Mouse (Mus musculus) lung, postnatal 36 days (tissue): ENCODE data around the gene Gm38394.
A peak's percentile ranks its signal among the peaks of the same experiment; 100 is the strongest.
"Not testable (repeated sequence)": the region's sequence is repeated elsewhere in the genome, so short reads cannot be mapped to it uniquely, and the experiment has no call there.

Experiments
- DNase-seq: peaks from one replicate; pipeline ENCODE4 v3.0.0; 2022; ENCODE audit warnings: mixed read lengths

Gm38394 gene

DNA sequence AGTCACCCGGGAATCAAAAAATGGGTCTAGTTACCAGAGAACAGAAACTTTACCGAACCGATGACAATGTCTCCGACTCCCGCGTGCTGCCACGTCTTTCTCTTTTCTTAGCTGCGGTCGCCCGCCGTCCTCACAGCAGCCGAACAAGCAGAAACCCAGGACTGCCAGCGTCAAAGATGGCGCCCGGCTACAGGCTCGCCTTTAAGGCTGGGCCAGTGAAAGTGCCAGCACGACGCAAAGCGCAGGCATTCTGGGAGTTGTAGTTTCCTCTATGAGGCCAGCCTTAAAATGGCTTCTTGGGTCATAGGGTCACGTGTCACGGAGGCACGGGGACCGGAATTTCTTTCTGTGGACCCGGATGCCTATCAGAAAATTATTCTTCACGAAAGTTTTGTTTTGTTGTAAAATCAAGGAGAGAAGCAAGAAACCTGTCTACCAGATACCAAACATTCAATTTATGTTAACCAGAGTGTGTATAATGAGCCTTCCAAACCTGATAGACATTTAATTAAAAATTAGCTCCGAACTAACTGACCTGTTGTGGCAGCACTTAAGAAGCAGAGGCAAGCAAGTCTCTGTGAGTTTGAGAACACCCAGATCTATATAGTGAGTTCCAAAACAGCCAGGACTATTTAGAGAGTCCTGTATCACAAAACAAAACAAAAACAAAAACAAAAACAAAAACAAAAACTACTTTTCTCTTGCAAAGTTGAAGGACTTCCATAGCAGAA, at the start of gene Gm38394:
Gene Gm38394, minus strand, starts transcription at position 116 of the 731 bp plus-strand sequence.
- DNase-seq, result peak; percentile 98

DNA sequence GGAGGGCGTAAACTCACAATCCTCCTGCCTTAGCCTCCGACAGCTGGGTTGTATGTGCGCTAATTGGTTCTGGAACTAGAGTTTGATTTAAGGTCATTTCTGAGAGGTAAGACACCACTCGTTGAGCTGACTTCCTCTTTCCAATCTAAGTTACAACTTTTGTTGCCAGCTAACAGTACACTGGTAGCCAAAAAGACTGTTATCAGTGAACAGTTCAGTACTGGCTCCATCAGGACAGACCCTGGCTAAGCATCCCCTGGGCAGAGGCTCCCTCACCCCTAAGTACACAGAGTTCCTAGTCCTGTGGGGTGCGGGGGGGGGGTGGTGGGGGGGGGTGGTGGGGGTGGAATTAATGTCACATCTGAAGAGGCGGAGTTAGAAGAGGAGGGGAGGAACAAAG, 49.8 kb upstream of the Gm38394 start:
- no peak for DNase-seq

DNA sequence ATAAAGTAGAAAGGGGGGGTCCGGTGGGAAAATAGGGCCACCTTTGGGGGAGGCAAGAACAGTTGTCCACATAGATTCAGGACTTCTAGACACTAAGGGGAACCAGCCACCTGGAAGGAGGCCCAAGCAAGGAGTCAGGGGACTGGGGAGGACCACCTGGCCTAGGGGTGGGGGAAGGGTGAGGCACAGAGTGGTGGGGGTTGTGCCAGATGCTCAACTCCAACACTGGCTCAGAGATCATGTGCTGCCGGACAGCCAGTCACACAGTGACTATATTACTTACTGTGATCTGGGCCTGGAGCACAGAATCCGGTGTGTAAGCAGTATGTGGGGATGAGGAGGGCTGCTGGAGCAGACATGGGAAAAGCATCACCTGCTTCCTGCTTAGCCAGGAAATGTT, 48.2 kb upstream of the Gm38394 start:
- no peak for DNase-seq

DNA sequence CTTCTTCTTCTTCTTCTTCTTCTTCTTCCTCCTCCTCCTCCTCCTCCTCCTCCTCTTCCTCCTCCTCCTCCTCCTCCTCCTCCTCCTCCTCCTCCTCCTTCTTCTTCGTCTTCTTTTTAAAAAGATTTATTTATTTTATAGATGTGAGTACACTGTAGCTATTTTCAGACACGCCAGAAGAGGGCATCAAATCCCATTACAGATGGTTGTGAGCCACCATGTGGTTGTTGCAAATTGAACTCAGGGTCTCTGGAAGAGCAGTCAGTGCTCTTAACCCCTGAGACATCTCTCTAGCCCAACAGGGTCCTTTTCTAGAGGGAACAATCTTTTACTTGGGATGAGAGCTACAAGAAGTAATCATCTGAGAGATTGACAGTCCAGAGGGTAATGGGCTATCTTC, 40.7 kb upstream of the Gm38394 start:
- DNase-seq, result peak; percentile 74

DNA sequence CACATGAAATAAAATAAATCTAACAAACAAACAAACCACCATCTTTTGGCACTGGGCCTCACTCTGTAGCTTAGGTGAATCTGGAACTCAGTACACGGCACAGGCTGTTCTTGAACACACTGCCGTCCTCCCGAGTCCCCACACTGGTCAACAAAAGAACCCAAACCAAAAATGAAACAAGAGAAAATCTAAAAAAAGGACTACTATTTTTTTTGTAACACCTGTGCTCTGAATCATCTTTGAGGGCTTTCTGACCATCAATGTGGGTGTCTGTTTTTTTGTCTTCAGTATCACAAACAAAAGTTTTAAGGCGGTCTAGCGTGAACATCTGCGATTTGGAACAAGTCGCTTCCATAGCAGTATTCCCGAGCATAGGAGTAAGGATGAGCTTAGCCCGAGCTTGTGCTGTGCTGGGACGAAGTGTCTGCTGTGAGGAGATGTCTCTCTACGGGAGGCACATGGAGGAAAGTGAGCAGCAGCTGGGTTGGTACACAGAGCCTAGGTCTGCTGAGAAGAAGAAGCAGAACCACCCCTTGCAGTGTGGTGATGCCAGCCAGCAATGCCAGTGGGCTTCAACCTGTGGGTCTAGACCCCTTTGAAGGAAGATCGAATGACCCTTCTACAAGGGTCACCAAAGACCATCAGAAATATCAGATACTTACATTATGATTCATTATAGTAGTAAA, 37.0 kb upstream of the Gm38394 start:
- no peak for DNase-seq

DNA sequence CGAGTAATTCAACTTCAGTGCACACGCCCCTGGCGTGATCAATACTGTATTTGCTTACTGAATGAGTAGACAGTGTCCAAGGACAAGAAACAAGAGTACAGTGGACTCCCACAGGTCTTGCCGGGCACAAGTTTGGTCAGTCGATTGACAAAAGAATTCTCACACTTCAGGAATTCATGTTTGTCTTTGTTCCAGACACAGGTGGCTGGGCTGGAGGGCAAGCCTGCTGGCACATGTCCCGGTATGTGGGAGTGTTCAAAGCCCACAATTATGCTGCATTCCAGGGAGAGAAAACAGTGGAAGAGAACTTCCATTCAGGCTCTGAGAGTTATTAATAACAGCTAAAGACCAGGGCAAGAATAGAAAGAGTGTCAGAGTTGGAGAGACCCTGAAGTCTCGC, 34.8 kb upstream of the Gm38394 start:
- peak; percentile 89 for DNase-seq

DNA sequence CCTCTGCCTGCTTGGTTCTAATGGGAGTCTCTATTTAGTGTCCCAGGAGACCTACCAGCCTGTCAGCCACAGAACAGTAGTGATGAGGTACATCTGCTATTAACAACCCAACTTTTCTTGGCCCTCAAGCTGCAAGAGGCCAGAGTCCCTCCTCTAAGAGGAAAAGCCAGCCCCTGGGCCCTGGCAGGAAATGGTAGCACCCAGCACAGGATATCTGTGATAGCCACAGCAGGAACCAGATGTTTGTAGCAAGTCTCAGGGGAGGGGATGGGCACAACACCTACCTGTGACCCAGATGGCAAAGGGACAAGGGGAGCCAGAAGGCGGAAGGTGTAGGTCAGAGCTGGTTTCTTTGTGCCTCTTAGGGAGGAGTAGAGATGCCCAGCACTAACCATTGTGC, 33.8 kb upstream of the Gm38394 start:
- peak; percentile 47 for DNase-seq

DNA sequence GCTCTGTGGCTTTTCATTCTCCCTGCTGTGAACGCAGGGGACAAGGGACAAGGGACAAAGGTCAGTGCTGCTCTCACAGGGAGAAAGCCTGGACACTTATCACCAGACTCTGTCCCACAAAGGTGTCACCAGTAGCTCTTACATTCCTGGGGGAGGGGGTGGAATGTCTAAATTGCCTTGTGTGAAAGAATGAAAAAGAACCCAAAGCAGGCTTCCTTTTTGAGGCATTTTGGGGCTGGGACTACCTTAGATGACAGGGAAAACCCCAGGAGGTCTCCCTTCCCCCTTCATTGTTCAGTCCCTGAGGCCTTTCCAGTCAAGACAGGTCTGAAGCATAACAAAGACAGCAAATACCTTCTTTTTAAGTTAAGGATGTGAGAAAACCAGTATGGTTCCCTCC, 33.2 kb upstream of the Gm38394 start:
- DNase-seq, result no peak

DNA sequence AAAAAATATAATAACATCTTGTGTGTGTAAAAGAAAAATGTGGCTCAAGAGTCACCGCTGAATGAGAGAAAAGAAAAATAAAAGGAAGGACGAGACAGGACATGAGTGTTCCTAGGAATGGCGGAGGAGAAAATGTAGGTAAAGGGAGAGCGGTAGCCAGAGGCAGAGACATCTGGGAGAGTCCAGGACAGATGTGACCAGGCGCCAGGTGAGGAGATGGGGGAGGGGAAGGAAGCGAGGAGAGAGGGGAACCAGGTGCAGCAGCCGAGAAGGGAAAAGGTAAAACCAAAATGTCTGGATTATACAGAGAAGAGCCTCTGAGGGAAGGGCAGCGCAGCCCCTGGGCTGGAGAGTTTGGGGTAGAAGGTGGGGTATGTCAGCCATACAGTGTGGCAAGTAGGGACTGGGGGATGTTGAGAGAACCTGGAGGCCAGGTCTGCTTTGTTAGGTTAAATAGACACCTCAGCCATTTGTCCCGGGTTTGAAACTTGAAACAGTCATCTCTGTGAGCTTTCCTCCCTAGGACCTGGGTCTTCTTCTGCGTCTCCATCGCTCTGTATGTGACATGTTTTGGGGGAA, 32.5 kb upstream of the Gm38394 start:
- no peak for DNase-seq

DNA sequence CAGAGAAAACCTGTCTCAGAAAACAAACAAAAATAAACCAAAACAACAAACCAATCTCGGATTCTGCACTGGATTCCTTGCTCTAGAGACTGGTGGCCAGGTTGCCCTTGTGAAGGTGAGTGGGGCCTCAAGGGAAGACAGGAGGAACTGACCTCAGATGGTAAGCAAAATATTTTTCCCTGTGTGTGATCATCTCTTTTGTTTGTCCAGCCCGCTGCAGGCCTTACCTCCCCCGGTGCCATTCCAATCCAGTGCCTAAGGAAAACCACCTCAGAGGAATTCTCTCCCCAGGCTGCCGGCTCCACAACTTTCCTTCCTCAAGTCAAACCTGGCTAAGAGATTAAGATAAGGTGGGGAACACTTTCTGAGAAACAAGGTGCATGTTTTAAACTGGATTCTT, 31.1 kb upstream of the Gm38394 start:
- DNase-seq, result no peak

DNA sequence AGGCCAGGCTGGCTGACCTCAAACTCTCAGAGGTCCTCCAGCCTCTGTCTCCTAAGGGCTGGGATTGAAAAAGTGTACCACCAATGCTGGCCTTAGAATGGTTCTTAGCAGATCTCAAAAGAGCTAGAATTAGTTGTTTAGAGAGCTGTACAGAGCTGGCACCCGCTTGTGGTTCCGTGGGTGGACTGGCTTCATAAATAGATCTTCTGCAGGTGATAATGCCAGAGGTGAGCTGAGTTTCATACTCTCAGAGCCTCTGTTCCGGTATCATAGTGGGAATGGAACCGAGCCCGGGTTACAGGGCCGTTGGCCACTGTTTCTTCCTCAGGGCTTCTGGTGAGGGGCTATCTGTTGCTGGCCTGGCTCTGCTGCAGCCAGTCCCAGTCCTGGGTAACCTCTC, 29.9 kb upstream of the Gm38394 start:
- DNase-seq, result no peak

DNA sequence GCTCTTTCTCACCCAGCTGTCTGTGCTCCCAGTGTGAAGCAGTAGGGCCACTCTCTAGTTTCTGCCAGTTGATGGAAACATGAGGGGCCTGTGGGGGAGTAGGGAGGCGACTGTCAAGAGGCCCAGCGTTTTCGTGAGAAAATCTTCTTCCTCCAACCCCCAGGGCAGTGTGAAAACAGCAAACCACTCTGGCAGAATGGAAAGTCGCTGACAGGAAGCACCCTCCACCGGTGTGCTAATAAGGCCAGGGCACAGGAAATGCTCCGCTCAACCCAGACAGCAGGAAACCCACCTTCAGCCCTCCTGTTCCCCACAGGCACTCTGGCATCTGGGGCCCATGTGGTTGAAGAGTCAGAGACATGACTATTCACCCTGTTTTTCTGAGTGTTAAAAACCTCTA, 28.8 kb upstream of the Gm38394 start, which contains the start of gene Lax1:
Gene Lax1, minus strand, starts transcription at position 212 of the 400 bp plus-strand sequence.
- DNase-seq, result peak; percentile 38

DNA sequence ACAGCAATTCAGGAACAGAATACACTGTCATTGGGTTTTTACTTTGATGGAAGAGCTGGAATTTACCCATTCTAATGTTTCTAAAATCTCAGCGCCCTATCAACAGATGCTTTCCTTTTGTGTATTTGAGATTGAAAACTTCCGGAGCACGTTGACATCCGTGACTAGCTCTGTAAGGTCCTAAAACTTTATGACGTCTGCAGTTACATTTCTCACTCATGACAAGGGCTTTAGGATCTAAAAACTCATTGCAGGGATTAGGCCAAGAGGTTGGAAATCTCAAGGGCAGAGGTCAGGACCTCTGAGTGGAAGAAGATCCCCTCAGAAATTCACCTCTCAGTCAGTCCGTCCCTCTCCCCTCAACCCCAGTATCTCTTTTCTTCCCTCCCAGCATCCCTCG, 27.2 kb upstream of the Gm38394 start:
- no peak for DNase-seq

DNA sequence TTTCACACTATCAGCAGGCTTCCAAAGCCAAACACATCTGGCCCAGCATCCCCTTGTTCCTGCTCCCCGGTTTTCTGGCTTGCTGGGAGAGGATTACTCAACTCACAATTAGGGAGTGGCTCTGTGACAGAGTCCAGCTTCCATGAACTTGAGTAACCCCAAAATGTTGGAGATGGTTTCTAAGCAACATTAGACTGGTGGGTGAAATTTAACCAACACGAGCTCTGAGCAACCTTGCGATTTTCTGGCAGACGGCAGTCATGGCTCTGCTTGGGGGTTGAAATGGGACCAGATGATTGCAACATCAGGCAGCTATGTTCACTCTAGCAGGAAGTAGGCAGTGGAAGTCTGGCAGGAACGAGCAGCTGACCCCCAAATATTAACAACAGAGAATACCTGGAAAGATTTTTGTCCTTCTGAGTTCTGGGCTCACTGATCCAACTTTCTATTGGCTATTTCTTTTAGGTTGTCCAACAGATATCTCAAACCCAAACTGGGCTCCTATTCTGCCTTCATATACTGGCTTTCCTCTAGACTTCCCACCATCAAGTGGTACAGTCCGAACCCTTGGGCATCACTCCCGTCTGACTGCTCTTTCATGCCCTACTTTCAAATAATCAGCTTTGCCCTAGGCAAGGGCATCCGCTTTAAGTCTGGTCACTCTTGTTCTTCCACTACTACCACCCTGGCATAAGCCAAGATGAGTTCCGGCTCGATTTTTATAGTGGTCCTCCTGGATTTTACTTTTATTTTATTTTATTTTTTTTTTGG, 24.8 kb upstream of the Gm38394 start:
- DNase-seq, result peak; percentile 84

DNA sequence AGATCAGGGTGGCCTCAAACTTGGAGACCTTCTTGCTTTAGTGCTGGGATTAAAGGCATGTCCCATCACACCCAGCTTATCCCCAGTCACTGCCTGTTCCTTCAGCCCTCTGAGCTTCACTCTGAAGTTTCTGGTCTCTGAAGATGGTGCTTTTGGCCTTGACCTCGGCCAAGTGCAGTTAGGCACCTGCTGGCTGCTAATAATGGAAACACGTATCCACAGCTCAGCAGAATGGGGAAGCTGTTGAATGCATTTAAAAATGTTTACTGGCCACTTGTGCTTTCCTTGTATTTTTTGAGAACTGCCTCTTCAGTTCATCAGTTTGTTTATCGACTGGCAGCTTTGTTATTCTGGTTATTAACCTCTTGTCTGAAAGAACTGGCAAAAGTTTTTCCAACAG, 10.7 kb upstream of the Gm38394 start:
- DNase-seq, result no peak

DNA sequence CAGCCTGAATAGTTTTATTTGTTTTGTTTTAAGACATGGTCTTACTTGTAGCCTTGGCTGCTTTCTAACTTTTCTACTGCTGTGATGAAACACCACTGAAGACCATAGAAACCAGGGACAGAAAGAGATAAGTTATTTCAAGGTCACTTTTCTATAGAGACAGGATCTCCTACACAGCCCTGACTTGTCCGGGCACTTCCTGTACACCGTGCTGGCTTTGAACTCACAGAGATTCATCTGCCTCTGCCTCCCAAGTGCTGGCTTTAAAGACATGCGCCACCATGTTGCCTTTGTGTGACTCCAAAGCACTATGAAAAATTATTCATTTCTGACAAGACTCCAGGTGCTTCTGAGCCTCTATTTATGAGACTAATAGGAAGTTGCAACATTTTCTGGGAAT, 10.1 kb upstream of the Gm38394 start:
- no peak for DNase-seq

DNA sequence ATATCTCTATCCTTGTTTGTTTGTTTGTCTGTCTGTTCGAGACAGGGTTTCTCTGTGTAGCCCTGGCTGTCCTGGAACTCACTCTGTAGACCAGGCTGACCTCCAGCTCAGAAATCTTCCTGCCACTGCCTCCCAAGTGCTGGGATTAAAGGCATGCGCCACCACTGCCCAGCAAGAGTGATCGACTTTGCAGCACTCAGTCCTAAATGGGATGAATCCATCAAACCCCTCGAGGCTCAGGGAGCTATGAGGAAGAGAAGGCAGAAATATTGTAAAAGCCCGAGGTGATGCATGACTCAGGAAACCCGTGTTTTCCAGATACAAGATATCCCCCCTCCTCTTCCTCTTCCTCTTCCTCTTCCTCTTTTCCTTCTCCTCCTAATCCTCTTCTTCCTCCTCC, 9.7 kb upstream of the Gm38394 start:
- no peak for DNase-seq

DNA sequence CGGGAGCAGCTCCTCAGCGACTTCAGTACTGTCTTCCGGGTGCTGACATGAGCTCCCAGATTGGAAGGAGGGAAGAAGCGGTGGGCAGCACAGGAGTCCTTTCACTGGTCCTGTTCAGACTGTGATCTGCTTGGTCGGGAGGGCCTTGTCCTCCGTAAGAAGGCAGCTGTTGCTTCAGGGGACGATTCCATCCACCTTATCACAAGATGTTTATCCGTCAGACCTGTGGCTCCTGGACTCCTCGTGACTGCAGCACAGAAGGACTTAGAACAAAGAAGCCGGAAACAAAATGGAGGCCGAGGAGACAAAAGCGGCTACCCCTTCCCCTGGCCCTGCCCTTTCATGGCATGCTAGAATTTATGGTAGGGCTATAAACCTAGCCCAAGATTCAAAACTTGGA, 9.1 kb upstream of the Gm38394 start:
- no peak for DNase-seq

DNA sequence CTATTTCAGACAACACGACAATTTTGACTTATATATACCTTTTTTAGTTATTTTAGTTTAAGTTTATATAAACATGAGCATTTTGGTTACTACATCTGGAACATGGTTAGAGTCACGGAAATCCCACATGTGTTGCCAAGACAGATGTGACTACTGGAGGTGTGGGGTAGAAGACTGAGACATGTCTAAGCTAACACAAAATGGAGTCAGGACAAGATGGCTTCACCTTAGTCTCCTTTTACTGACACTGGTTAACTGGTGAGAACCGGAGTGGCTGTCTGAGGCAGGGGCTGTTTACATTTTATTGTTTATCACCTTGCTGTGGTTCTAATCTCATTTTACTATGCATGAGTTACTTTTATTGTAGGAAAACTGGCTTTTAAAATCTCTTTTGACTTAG, 7.5 kb upstream of the Gm38394 start:
- no peak for DNase-seq

DNA sequence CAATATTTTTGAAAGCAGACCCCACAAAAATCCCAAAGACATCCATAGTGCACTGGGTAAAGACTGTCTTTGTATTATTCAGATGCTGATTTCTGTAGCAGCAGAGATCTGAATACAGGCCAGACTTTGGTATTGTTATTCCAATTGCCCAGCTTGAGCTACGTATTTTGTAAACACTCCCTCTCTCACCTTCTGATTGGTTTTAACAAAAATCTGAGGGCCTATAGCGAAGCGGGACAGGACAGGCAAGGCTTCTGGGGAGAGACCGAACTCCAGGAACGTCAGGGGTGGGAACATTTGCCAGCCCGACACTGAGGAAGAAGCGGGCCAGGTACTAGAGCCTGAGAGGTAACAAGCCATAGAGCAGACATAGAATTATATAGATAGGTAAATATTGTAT, 6.6 kb upstream of the Gm38394 start:
- DNase-seq, result no peak

DNA sequence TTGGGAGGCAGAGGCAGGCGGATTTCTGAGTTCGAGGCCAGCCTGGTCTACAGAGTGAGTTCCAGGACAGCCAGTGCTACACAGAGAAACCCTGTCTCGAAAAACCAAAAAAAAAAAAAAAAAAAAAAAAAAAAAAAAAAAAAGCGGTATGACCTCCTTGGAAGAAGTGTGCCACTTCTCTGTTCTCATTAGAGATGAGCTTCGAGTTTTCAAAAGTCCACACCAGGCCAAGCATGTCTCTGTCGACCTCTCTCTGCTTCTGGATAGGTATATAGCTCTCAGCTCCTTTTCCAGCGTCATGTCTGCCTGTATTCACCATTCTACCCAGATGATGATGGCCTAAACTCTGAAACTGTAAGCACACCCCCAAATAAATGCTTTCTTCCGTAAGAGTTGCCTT, 4.6 kb upstream of the Gm38394 start:
- not testable (repeated sequence) for DNase-seq

DNA sequence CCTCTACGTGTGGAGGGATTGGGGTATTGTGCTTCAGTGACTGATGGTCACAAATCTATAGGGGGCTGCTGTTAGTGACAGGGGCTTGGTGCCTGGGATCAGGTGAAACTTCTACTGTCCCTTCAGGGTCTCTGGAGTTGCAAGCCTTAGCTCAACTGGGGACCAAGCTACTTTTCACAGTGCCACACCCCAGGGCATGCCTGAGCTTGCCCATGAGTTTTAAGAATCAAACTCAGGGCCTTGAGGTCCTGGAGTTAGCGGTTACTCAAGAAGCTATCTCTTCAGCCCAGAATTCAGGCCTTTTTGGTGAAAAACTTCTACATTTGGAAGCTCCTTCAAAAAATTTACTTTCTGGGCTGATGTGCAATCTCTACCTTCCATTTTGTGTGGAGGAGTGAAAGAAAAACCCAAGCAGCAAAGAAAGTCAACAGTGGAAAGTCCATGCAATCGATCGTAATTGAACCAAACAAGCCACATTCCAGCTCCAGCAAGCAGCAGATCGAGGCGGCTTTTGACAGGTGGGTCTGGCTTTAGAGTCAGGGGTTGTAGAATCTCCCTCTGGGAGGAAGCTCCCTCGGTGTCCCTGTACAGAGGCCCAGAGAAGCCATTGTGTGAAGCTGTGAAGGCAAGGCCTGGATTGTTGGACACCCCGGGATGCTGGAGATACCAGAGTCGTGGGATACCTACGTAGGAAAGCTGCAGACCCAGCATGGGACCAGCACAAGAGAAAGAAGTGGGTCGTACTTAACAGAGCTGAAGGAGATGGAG, 3.3 kb upstream of the Gm38394 start:
- no peak for DNase-seq

DNA sequence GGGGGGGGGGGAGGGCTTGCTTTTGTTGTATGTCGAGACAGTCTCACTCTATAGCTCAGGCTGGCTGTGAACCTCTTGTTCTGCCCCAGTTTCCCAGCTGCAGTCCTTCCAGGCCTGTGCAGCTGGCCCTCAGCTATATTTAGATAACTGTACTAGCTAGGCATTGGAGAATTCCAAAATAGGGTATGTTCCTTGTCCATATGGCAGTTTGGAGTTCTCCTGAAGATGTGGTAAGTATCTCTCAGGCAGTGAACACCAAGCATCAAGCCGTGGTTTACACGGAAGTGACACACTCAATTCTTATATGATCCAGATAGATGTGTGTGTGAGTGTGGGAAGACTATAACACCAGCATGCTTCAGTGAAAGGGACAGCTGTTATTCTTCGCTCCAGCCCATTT, 2.3 kb upstream of the Gm38394 start:
- DNase-seq, result no peak
